Mouse (Mus musculus): ENCODE data around the gene Dync1h1. TPM values are rescaled to one million over a fixed set of nuclear protein-coding genes. Genes with fewer than 3 reads are reported as not detected.

The Dync1h1 gene
- polyA plus RNA-seq (2012; rRNA removed): 343 and 346 TPM in 2 replicates

GRCm38 (mm10) chr12:110601241-110602218, at the start of gene Dync1h1:
Dync1h1 (plus strand) TSS chr12:110601452.

GRCm38 (mm10) chr12:110682561-110683299, 81.5 kb downstream of the Dync1h1 start, which contains the start of gene 1700001K19Rik:
1700001K19Rik (minus strand) TSS chr12:110682619.

DNA sequence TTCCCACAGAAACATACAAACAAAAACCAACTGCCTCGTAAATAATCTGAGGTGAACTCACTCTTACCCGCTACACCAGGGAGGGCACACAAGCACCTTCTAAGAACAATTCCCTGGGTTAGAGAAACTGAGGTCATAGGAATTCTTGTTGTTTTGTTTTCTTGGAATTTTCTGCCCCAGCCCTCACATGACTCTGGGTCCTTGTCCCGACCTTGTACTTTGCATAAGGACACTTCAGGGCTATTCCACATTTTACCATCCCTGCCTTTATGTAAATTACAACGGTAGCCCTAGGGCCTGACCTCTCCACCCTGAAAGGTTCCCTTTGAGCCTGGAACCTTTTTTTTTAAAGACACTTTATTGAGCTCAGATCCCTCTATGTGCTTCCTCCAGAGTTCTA, 101.3 kb downstream of the Dync1h1 start, which contains the start of gene Hsp90aa1:
TSS of gene Hsp90aa1 (minus strand) at position 173 of the 400 bp plus-strand sequence.

Other genes starting within 250 kb of the Dync1h1 start
- 22.1 and 26.4 TPM in 2 replicates for gene Ppp2r5c, start 154.3 kb upstream of the Dync1h1 start, polyA plus RNA-seq (2012; rRNA removed)
- gene 1700001K19Rik, start 81.2 kb downstream of the Dync1h1 start, polyA plus RNA-seq (2012; rRNA removed): not detected in 2 replicates
- gene Hsp90aa1, start 101.3 kb downstream of the Dync1h1 start, polyA plus RNA-seq (2012; rRNA removed): 94.0 and 152 TPM in 2 replicates
- 14.8 and 17.0 TPM in 2 replicates for gene Wdr20, start 136.5 kb downstream of the Dync1h1 start, polyA plus RNA-seq (2012; rRNA removed)
- gene Mok, start 239.5 kb downstream of the Dync1h1 start, polyA plus RNA-seq (2012; rRNA removed): 7.0 and 7.1 TPM in 2 replicates
- 8.8 and 9.4 TPM in 2 replicates for gene Zfp839, start 248.8 kb downstream of the Dync1h1 start, polyA plus RNA-seq (2012; rRNA removed)